Mouse (Mus musculus): Measurements from ENCODE around the gene Fry. TPM values are rescaled to one million over a fixed set of nuclear protein-coding genes. Genes with fewer than 3 reads are reported as not detected.

Fry gene
- total and polyA plus RNA-seq, 3 experiments, result 1.9 to 2.3 TPM; not detected in 1

DNA sequence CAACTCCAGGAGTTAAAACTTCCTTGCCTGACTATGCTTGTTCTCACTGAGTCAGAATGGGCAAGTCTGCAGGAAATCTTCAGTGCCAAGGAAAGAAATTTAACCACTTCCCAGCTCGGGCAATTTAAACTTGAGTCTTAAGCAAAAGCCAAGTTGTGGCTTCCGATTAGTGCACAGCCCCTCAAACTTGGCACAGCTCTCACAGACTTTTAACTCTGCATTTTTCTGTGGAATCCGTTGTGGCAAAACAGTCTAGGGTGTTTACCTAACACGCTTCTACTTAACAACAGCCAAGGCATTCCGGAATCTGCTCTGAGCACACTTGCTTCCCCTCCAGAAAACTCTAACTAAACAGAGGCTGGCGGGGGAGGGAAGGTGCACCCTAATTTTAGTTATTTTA, 346.8 kb downstream of the Fry start:
- Histone ChIP-seq H3K4me1 (ENCODE audit: control insufficient read depth in 1 of 2, insufficient read depth in 2 of 2, low read length in 2 of 2) (0 out of 4 replicates have a peak, but pooled peaks cover 0 to 3% of the 10 kb centered on the region in 2 experiments), H3K36me3 (ENCODE audit: control insufficient read depth in 1 of 2, insufficient read depth in 2 of 2, low read length in 2 of 2) (no peaks in the 10 kb centered on the region), H3K79me2 (ENCODE audit: control insufficient read depth, insufficient read depth, low read length, poor library complexity) (no peaks in the 10 kb centered on the region), H3K27me3 (ENCODE audit: control insufficient read depth in 1 of 2, insufficient read depth in 2 of 2, low read length in 2 of 2) (no peaks in the 10 kb centered on the region), H3K9me3 (replicated peaks; ENCODE audit: insufficient read depth, low read length) (no peaks in the 10 kb centered on the region), H3K27ac (ENCODE audit: control insufficient read depth, low read depth, low read length) (no peak overlapping the region), H3K4me3 (ENCODE audit: control insufficient read depth in 1 of 2, insufficient read depth in 1 of 2, low read depth in 2 of 2, low read length in 2 of 2) (no peak overlapping the region), H3K9ac (ENCODE audit: control insufficient read depth, low read depth, low read length, poor library complexity, severe bottlenecking) (no peak overlapping the region)
- TF ChIP-seq MEF2A (IDR thresholded peaks at IDR 0.05; ENCODE audit: extremely low read depth, insufficient replicate concordance, low read depth, low read length, poor library complexity, severe bottlenecking) (no peak), POLR2A (IDR thresholded peaks at IDR 0.05; ENCODE audit: control insufficient read depth in 1 of 2, insufficient read depth in 1 of 2, low read depth in 1 of 2, low read length in 2 of 2, poor library complexity in 1 of 2) (no peak), KAT2A (conservative IDR thresholded peaks at IDR 0.05; ENCODE audit: low read depth, low read length) (no peak), USF2 (IDR thresholded peaks at IDR 0.05; ENCODE audit: borderline replicate concordance in 1 of 2, insufficient read depth in 1 of 2, low read depth in 1 of 2, low read length in 2 of 2) (no peak), E2F4 (IDR thresholded peaks at IDR 0.05; ENCODE audit: borderline replicate concordance, low read depth, low read length) (no peak), NELFE (IDR thresholded peaks at IDR 0.05; ENCODE audit: low read depth, low read length) (no peak), ZC3H11A (IDR thresholded peaks at IDR 0.05; ENCODE audit: low read depth, low read length) (no peak), RAD21 (IDR thresholded peaks at IDR 0.05; ENCODE audit: low read depth, low read length) (no peak), MAZ (IDR thresholded peaks at IDR 0.05; ENCODE audit: low read depth, low read length) (no peak), ZKSCAN1 (IDR thresholded peaks at IDR 0.05; ENCODE audit: low read depth, low read length) (no peak), MAX (IDR thresholded peaks at IDR 0.05; ENCODE audit: low read length) (no peak), JUND (IDR thresholded peaks at IDR 0.05; ENCODE audit: low read depth, low read length) (no peak), CHD2 (IDR thresholded peaks at IDR 0.05; ENCODE audit: low read length) (no peak)
- DNase-seq (ENCODE audit: low read depth, low spot score), result no peak

DNA sequence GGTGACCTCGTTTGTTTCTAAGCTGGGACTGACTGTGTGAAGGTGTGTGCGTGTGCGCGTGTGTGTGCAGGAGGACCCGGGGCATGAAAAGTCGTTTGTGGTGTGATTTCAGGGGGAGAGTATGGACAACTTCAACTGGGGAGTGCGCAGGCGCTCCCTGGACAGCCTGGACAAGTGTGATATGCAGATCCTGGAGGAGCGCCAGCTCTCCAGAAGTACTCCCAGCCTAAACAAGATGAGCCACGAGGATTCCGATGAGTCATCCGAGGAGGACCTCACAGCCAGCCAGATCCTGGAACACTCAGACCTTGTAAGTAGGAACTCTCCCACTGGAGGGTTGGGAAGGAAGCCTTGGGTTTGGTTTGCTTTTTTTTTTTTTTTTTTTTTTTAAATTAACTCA, 347.7 kb downstream of the Fry start:
- Histone ChIP-seq H3K9me3 (replicated peaks; ENCODE audit: insufficient read depth, low read length) (no peaks in the 10 kb centered on the region), H3K9ac (ENCODE audit: control insufficient read depth, low read depth, low read length, poor library complexity, severe bottlenecking) (no peak overlapping the region), H3K27ac (ENCODE audit: control insufficient read depth, low read depth, low read length) (no peak overlapping the region), H3K4me1 (ENCODE audit: control insufficient read depth in 1 of 2, insufficient read depth in 2 of 2, low read length in 2 of 2) (0 out of 4 replicates have a peak, but pooled peaks cover 0 to 3% of the 10 kb centered on the region in 2 experiments), H3K27me3 (ENCODE audit: control insufficient read depth in 1 of 2, insufficient read depth in 2 of 2, low read length in 2 of 2) (no peaks in the 10 kb centered on the region), H3K4me3 (ENCODE audit: control insufficient read depth in 1 of 2, insufficient read depth in 1 of 2, low read depth in 2 of 2, low read length in 2 of 2) (no peak overlapping the region), H3K36me3 (ENCODE audit: control insufficient read depth in 1 of 2, insufficient read depth in 2 of 2, low read length in 2 of 2) (no peaks in the 10 kb centered on the region), H3K79me2 (ENCODE audit: control insufficient read depth, insufficient read depth, low read length, poor library complexity) (no peaks in the 10 kb centered on the region)
- TF ChIP-seq USF1 (IDR thresholded peaks at IDR 0.05; ENCODE audit: low read depth, low read length) (no peak), ZNF384 (IDR thresholded peaks at IDR 0.05; ENCODE audit: low read depth, low read length) (peak; percentile 17; the same call in 1 of the 2 replicates), TAL1 (IDR thresholded peaks at IDR 0.05; ENCODE audit: low read length) (peak; percentile 9; the same call in 1 of the 2 replicates)
- peak; percentile 32 for DNase-seq (ENCODE audit: low read depth, low spot score)
